Comparison of ENCODE assay signal across 8 mouse cellular contexts in genomic region chr2:120730639-120731166, GRCm38 (mm10).
DNase-seq lines count a peak whose midpoint lies in the region; ATAC-seq and TF ChIP-seq lines count a peak whose summit lies in the region.

No protein-coding gene starts in this region.

- no peaks in the 10 kb centered on the region for H3K27me3 ChIP-seq in embryonic facial prominence, embryonic 15.5 days
- H3K27me3 ChIP-seq in thymus, adult 2 months (ENCODE audit: control insufficient read depth, insufficient read depth, low read length) = no peaks in the 10 kb centered on the region

- no peaks in the 10 kb centered on the region for H3K9me3 ChIP-seq in embryonic facial prominence, embryonic 15.5 days (replicated peaks)

- TF ChIP-seq POLR2A in thymus, adult 2 months (IDR thresholded peaks at IDR 0.05; ENCODE audit: control insufficient read depth, extremely low read depth, insufficient read depth, low read length, poor library complexity) = no peak

- peaks cover 29% of the 10 kb centered on the region for H3K4me1 ChIP-seq in embryonic facial prominence, embryonic 15.5 days
- H3K4me1 ChIP-seq in thymus, adult 2 months (replicated peaks; ENCODE audit: control insufficient read depth, insufficient read depth, low read length) = peaks cover 15% of the 10 kb centered on the region

- peak overlapping the region; percentile 91 for H3K4me3 ChIP-seq in embryonic facial prominence, embryonic 15.5 days (replicated peaks)
- peak overlapping the region; percentile 91 for H3K4me3 ChIP-seq in thymus, adult 2 months (ENCODE audit: control insufficient read depth, insufficient read depth, low read length)

- intact Hi-C loops in left cerebral cortex, postnatal 4 days (cut with DNase I) = no loop called here
- intact Hi-C loops in left cerebral cortex, postnatal 10 days (cut with DNase I) = loop anchor here (1.0 kb wide), 1 partner anchor 120 kb away; the partner anchor contains the start of genes Cdan1 and Ttbk2

- peak overlapping the region; percentile 92 for H3K27ac ChIP-seq in embryonic facial prominence, embryonic 15.5 days (replicated peaks)
- no peak overlapping the region for H3K27ac ChIP-seq in thymus, adult 2 months (ENCODE audit: control insufficient read depth, insufficient read depth, low read length)

- peaks cover 30% of the 10 kb centered on the region for H3K36me3 ChIP-seq in embryonic facial prominence, embryonic 15.5 days
- H3K36me3 ChIP-seq in thymus, adult 2 months (ENCODE audit: control insufficient read depth, insufficient read depth, low read length) = peaks cover 21% of the 10 kb centered on the region

- TF ChIP-seq CTCF in thymus, adult 2 months (IDR thresholded peaks at IDR 0.05; ENCODE audit: borderline replicate concordance, control insufficient read depth, extremely low read depth, insufficient read depth, low read length, poor library complexity) = no peak; the same call in 1 of the 2 replicates

- peak overlapping the region; percentile 91 for H3K4me2 ChIP-seq in embryonic facial prominence, embryonic 15.5 days (replicated peaks)

- ATAC-seq in embryonic facial prominence, embryonic 15.5 days (ENCODE audit: insufficient number of reproducible peaks, low FRiP score, low TSS enrichment, low read depth) = peak; percentile 62
- ATAC-seq in inflammation-experienced regulatory T-cells, adult 6 months = peak; percentile 8
- peak; percentile 2; the same call in 1 of the 2 replicates for ATAC-seq in megakaryocyte progenitor cell, adult 5-6 weeks (replicated peaks; ENCODE audit: poor library complexity)

- peak overlapping the region; percentile 85 for H3K9ac ChIP-seq in embryonic facial prominence, embryonic 15.5 days

- peak; percentile 33 for DNase-seq in left cerebral cortex, postnatal 4 days
- no peak for DNase-seq in left cerebral cortex, postnatal 10 days (ENCODE audit: extremely low spot score in 1 of 2, low spot score in 2 of 2)
- peak; percentile 15 for DNase-seq in T-cell, adult 2 months (ENCODE audit: low spot score)
- peak; percentile 52 for DNase-seq in thymus, adult 2 months
- DNase-seq in frontal cortex, adult 2 months (ENCODE audit: extremely low spot score in 1 of 2, low spot score in 1 of 2) = no peak

- under 1% methylated on average over 42 of the region's 50 CpGs for WGBS in embryonic facial prominence, embryonic 15.5 days
- WGBS in thymus, adult 2 months = under 1% methylated on average over 50 of the region's 50 CpGs

Comparison
In these comparisons a context has a peak if more than half of its experiments do, and no peak if none do; other contexts are left out.
1. DNase-seq: peak in left cerebral cortex, postnatal 4 days (single experiment), T-cell, adult 2 months (single experiment) and thymus, adult 2 months (single experiment); none in left cerebral cortex, postnatal 10 days (0 of 2) and frontal cortex, adult 2 months (0 of 2).
2. ATAC-seq: peak in every context shown above with its lines; median percentile 62 in embryonic facial prominence, embryonic 15.5 days; 8 in inflammation-experienced regulatory T-cells, adult 6 months; 2 in megakaryocyte progenitor cell, adult 5-6 weeks.